Mouse (Mus musculus) lung, postnatal 36 days (tissue): ENCODE measurements around the gene Anks1b.

Experiments
- DNase-seq: peaks from one replicate; pipeline ENCODE4 v3.0.0; 2022; ENCODE audit warnings: mixed read lengths

The Anks1b gene

GRCm38 (mm10) chr10:90751889-90752288 lies 878.6 kb downstream of the Anks1b start:
- DNase-seq: no peak

GRCm38 (mm10) chr10:90753106-90753505 lies 879.8 kb downstream of the Anks1b start:
- DNase-seq: no peak

- DNase-seq: no peak
Measured at GRCm38 (mm10) chr10:90757773-90758172, 884.5 kb downstream of the Anks1b start.

GRCm38 (mm10) chr10:90759929-90760328 lies 886.6 kb downstream of the Anks1b start:
- DNase-seq: no peak

GRCm38 (mm10) chr10:90766261-90766660 lies 893.0 kb downstream of the Anks1b start:
- no peak for DNase-seq

- no peak for DNase-seq
Measured at GRCm38 (mm10) chr10:90770403-90770955, 897.2 kb downstream of the Anks1b start.

GRCm38 (mm10) chr10:90771046-90771445 lies 897.7 kb downstream of the Anks1b start:
- no peak for DNase-seq

GRCm38 (mm10) chr10:90771471-90772226 lies 898.3 kb downstream of the Anks1b start:
- DNase-seq: no peak

- no peak for DNase-seq
Measured at GRCm38 (mm10) chr10:90779561-90780400, 906.5 kb downstream of the Anks1b start.

GRCm38 (mm10) chr10:90784981-90785650 lies 911.8 kb downstream of the Anks1b start:
- DNase-seq: no peak

GRCm38 (mm10) chr10:90785680-90786079 lies 912.4 kb downstream of the Anks1b start:
- DNase-seq: no peak

- DNase-seq: no peak
Measured at GRCm38 (mm10) chr10:90803112-90803511, 929.8 kb downstream of the Anks1b start.

GRCm38 (mm10) chr10:90804602-90805095 lies 931.3 kb downstream of the Anks1b start:
- DNase-seq: no peak

- DNase-seq: no peak
Measured at GRCm38 (mm10) chr10:90808616-90809310, 935.5 kb downstream of the Anks1b start.

- no peak for DNase-seq
Measured at GRCm38 (mm10) chr10:90809911-90810590, 936.7 kb downstream of the Anks1b start.

- DNase-seq: no peak
Measured at GRCm38 (mm10) chr10:90811446-90811845, 938.1 kb downstream of the Anks1b start.

- DNase-seq: no peak
Measured at GRCm38 (mm10) chr10:90813326-90813725, 940.0 kb downstream of the Anks1b start.

- no peak for DNase-seq
Measured at GRCm38 (mm10) chr10:90814412-90814811, 941.1 kb downstream of the Anks1b start.

GRCm38 (mm10) chr10:90818246-90818937 lies 945.1 kb downstream of the Anks1b start:
- DNase-seq: no peak

- DNase-seq: no peak
Measured at GRCm38 (mm10) chr10:90823438-90823837, 950.1 kb downstream of the Anks1b start.

GRCm38 (mm10) chr10:90824692-90825091 lies 951.4 kb downstream of the Anks1b start:
- DNase-seq: no peak
